Mouse (Mus musculus) megakaryocyte-erythroid progenitor cell, adult 5-6 weeks (primary cell): ENCODE results near the gene Zfp952. TPM values are rescaled to one million over a fixed set of nuclear protein-coding genes. Genes with fewer than 3 reads are reported as not detected.
"Not testable (repeated sequence)": the region's sequence is repeated elsewhere in the genome, so short reads cannot be mapped to it uniquely, and the experiment has no call there.

Experiments
- ATAC-seq: replicated peaks from 2 replicates; pipeline ENCODE4 v1.8.0; 2016; ENCODE audit warnings: mild to moderate bottlenecking, inconsistent platforms; ENCODE audit not compliant: severe bottlenecking, poor library complexity, low FRiP score, low TSS enrichment
- total RNA-seq, 2 experiments: library from RNA; stranded (forward) in 1 of 2; stranded (reverse) in 1 of 2; fragments of 200-1000, 215-1000 nt in 1 of 2; fragments of >200 nt in 1 of 2; fragmentation: Nextera tagmentation in 1 of 2; gene quantifications; 2 replicates each; pipeline ENCODE4 v1.2.3; 2014 to 2017

Zfp952 gene
- total RNA-seq (2014; fragmentation: Nextera tagmentation): 7.5 and 8.5 TPM in 2 replicates
- total RNA-seq (2017): 4.1 and 8.3 TPM in 2 replicates

DNA sequence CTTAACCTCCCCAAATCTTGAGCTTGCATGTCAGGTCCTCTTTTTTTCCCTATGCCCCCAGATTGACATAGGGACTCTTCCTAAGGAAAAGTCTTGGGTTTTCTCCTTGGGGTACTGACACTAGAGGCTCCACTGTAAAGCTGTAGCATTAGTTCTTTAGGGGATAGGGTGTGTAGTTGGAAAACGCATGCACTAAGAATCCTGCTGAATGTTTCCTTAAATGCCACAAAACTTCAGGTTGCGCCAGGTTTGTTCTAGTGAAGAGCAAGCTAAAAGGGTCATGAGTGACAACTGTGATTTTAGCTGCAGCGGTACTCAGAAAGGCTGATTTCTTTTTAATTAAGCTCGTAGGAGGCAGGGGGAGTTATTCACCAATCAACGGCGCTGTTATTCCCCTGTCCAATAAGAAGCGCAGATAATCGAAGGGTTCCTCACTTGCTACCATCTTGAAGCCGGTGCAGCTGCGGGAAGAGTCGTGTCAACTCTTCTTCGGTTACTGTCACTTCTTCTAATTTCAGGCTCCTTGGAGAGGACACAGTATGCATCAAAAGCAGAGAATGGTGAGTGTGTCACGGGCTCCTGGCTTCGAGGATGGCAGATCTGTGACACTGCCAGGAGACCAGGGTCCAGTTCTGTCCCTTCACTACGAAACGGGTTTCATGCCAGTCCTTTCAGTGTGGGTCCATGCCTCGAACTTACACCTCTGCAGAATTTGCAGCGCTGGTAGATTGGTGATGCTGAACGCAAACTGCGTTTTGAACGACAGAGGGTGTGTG is at the start of gene Zfp952:
Gene Zfp952 (plus strand): TSS at position 431 of the 776 bp plus-strand sequence.
- peak; percentile 99 for ATAC-seq

- ATAC-seq: no peak
Observed at GRCm38 (mm10) chr17:32943661-32944060, 49.3 kb upstream of the Zfp952 start.

DNA sequence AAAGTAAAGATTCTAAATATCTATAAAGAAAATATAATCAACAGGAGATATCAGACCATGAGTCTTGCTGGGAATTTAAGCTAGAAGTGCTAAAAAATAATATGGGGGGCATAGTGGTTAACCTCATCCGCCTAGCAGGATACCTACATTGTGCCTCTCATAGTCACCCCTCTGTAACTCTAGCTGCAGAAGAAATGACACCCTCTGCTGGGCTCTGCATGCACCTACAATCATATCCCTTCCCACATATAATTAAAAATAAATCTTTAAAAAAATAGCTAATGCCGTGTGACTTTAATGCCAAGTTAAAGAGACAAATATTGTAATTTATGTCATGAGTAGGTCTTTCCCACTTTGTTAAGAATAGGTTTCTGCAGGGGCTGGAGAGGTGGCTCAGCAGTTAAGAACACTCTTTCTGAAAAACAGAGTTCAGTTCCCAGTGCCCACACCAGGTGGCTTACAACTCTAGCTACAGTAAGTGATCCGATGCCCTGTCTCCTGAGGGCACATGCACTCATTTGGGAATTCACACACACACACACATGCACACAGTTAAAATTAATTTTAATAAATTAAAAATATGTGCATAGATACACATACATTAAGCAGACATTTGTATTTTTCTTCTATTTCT is 48.4 kb upstream of the Zfp952 start:
- ATAC-seq: peak; percentile 51; the same call in 1 of the 2 replicates

- peak; percentile 15 for ATAC-seq
Observed at GRCm38 (mm10) chr17:32946716-32947115, 46.2 kb upstream of the Zfp952 start.

DNA sequence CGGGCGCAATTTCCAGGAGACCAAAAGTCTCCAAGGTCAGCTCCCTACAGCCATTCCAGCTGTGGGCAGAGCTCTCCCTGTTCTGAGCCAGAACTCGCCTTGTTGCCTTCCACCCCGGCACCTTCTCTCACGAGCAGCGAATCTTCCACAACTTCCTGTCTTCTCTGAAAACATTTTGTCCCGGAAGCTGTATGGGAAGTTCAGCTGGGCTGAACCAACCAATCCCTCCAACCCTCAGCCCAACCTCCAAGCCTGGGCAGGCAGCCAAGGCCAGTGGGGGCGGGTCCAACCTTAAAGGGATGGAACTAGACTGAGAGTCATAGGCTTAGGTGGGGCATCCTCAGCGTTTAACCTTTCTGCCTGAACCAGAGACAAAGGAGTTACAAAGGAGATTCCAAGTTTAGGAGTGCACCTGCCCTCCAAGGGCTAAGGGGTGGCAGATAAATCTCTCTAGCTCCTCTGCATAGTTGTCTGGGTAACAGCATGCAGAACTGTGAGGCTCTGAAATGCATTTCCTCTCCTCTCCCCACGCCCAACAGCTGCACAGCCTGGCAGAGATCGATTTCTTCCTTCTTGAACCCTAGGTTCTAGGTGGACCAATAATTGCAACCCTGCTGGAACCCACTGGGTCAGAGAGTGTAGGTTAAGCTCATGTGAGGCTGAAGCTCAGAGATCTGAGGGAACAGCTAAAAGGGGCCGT is 45.6 kb upstream of the Zfp952 start, which contains the start of gene Cyp4f13:
Gene Cyp4f13 (minus strand): TSS at position 188 of the 700 bp plus-strand sequence.
- peak; percentile 94 for ATAC-seq

DNA sequence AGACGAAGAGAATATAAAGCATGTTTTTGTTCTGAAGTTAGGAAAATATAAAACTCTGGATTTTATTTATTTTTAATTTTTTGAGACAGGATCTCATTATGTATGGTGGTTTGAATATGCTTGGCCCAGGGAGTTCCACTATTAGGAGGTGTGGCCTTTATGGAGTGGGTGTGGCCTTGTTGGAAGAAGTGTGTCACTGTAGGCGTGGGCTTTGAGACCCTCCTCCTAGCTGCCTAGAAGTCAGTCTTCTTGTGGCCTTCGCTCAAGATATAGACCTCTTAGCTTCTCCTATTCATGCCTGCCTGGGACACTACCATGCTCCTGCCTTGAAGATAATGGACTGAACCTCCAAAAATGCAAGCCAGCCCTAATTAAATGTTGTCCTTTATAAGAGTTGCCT is 42.8 kb upstream of the Zfp952 start:
- ATAC-seq: no peak

DNA sequence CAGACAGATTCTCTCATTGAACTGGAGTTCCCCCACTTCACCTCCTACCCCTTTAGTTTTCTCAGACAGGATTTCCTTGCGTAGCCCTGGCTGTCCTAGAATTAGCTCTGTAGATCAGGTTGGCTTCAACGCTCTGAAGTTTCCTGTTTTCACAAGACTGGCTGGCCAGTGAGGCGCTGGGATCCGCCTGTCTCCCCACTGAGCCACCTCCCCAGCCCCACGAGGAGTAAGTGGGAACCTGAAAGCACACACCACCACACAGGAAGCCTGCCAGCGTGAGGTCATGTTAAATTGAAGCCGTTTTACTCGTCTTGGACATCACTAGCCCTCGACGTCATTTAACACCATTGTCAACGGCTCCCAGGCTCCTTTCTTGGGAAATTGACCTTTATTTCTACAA is 41.9 kb upstream of the Zfp952 start:
- no peak for ATAC-seq

DNA sequence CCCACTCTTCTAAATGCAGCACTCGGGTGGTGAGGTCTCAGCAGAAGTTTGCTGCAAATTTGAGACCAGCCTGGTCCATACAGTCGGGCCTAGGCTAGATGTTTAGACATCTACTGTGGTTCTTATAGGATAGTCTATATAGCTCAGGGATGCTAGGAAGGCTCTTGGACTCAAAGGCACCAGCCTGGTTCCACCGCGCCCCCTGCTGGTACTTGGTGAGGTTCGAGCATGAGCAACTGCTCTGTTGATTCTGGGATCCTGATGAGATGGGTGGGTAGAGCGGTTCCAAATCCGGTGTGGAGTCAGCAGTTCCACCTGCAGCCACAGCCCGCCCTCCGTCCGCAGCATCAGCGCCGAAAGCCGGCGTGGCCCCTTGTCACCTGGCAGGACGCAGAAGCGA is 41.5 kb upstream of the Zfp952 start:
- peak; percentile 53; the same call in 1 of the 2 replicates for ATAC-seq

DNA sequence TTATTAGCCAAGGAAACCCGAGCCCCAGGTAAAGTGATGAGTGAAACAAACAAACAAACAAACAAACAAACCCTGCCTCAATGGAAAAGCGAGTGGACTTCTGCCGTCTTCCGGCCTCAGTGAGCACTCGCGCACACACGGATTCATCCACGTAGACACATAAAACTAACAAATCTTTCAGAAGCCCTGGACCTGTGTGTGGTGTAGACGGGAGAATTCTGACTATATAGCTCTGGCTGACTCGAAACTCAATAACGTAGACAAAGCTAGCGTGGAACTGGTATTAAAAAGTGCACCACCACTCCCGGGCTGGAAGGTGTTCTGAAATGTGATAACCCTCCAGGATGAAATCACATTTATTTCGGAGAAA is 27.7 kb upstream of the Zfp952 start:
- ATAC-seq: no peak

- ATAC-seq: peak; percentile 98
Observed at GRCm38 (mm10) chr17:32965623-32966290, 27.2 kb upstream of the Zfp952 start, which contains the start of gene Zfp472. TSS of gene Zfp472 (plus strand) at chr17:32965814.

DNA sequence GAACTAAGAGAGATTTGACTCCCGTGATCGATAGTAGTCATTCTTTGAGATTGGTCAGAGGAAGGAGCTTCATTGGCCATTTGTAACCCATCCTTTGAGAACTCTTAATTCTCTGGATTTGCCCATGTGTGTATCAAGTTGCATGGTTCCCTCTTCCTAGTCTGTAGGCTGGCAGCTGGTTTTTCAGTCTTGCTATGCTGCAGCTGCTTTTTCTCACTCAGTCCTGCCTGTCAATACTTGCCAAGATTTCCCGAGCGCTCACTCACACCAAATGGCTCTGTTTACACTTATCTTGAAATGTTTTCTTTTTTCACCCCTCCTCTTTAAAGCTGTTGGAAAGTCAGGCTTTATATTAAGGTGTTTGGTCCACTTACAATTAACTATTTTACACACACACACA is 11.6 kb upstream of the Zfp952 start:
- no peak for ATAC-seq

DNA sequence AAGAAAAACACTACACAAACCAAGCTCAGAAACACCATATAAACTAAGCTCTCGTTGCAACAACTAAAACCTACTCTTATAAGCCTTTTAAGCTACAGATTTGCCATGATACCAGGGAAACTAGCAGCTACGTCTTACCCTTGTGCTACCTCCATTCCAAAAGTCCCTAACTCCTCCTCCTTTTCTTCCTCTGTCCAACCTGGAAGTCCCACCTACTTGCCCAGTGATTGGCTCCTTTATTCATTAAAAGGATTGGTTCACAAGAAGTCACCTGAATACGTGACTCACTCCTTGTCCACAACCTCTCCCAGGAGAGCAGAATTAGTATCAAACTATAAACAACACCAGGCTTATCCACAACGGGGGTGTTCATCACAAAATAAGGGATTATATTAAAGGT is 6.6 kb upstream of the Zfp952 start:
- ATAC-seq: no peak

GRCm38 (mm10) chr17:32991965-32992698 is 797 bp upstream of the Zfp952 start:
- ATAC-seq: no peak

GRCm38 (mm10) chr17:32998492-32998891 is 5.6 kb downstream of the Zfp952 start:
- ATAC-seq: no peak

GRCm38 (mm10) chr17:33008337-33008736 is 15.4 kb downstream of the Zfp952 start:
- no peak; the same call in 1 of the 2 replicates for ATAC-seq

DNA sequence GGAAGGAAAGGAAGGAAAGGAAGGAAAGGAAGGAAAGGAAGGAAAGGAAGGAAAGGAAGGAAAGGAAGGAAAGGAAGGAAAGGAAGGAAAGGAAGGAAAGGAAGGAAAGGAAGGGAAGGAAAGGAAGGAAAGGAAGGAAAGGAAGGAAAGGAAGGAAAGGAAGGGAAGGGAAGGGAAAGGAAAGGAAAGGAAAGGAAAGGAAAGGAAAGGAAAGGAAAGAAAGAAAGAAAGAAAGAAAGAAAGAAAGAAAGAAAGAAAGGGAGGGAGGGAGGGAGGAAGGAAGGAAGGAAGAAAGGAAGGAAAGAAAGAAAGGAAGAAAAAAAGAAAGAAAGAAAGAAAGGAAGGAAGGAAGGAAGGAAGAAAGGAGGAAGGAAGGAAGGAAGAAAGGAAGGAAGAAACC is 27.5 kb downstream of the Zfp952 start:
- ATAC-seq: not testable (repeated sequence)

- 0 out of 2 replicates have a peak, but pooled peaks have one; percentile 5 for ATAC-seq
Observed at GRCm38 (mm10) chr17:33032376-33032775, 39.4 kb downstream of the Zfp952 start.

DNA sequence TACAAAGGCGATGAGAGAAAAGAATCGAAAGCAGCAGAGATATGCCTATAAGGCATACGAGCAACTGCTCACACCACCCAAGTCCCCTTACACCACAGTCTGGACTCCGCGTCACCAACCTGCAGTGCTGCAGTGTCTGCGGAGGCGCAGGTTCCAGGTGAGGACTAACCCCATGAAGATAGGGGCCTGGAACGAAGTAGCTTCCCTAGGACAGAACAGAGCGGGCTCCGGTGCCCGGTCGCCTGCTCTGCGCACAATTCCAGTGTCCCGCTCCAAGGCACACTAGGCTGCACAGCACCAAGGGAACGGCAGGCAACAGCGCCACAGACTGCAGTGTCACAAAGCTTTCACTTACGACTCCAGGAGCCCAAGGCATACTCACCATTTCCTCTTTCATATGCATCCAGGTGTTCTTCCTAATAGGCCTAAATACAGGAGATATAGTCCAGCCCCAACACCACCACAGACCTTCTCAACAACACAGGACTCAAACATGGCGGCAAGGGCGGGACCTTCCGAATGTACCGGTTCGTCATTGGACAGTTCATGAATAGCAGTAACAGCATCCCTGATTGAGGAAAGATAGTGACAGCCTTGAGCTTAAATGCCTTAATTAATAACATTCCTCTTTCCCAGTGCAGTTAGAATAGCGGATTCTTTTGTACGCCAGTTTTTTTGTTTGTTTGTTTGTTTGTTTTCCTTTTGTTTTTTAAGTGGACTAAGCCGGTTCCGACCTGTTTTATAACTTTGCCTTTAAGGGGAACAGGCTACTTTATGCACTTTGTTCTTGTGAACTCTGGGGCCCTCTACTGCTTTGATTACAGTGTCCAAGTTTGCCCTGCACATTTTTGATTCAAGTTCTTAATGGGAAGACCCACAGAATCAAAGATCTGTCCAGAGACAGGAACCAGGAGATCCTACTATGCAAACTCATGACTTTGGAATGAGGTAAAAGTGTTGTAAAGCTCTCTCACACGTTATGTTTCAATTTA is 40.3 kb downstream of the Zfp952 start, which contains the start of gene Zfp763:
Gene Zfp763 (minus strand): TSS at position 503 of the 992 bp plus-strand sequence.
- ATAC-seq: peak; percentile 100
